Mouse (Mus musculus): ENCODE data around the gene Hes3.

DNA sequence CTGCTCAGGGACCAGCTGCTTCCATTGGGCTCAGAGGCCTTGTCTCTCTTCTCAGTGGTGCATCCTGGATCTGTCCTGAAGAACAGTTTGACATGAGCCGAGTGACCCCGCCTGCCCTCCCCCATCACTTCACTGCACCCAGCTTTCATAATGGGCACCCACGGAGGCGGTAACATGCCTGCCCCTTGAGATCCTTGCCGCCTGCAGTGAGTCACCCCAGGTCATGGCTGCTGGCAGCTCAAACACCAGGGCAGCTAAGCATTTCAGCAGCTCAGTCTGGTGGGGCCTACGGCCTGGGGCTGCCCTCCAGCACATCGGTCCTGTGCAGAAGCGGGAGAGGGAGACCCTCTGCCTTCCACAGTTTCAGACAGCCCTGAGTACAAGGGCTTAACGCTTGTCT is 16.1 kb upstream of the Hes3 start:
- TF ChIP-seq EP300 (IDR thresholded peaks at IDR 0.05; ENCODE audit: insufficient read depth, low read depth, low read length): no peak
- no peak for TF ChIP-seq POLR2A (IDR thresholded peaks at IDR 0.05; ENCODE audit: insufficient read depth, low read length)
